Mouse (Mus musculus) erythroblast, embryonic 14.5 days (primary cell): ENCODE measurements around the gene Akirin2.

Source experiments
- GATA1 ChIP-seq: IDR thresholded peaks from 2 replicates; pipeline ENCODE4 v1.6.1; 2012; ENCODE audit warnings: low read length, inconsistent platforms, mixed read lengths
- TAL1 ChIP-seq: IDR thresholded peaks from 3 replicates; pipeline ENCODE4 v1.6.1; 2012; ENCODE audit warnings: low read length, inconsistent platforms, mixed read lengths

- TF ChIP-seq TAL1: no peak
- TF ChIP-seq GATA1: no peak
Measured at GRCm38 (mm10) chr4:34528430-34529100, 22.2 kb upstream of the Akirin2 start.
